Mouse (Mus musculus) induced T-regulatory cell, adult 2 months (primary cell): ENCODE measurements around the gene Nprl2.
"Not testable (repeated sequence)": the region's sequence is repeated elsewhere in the genome, so short reads cannot be mapped to it uniquely, and the experiment has no call there.

Experiments
- DNase-seq: peaks from one replicate; pipeline ENCODE4 v3.0.0-alpha.2; 2012; ENCODE audit warnings: low read depth

Gene Nprl2

DNA sequence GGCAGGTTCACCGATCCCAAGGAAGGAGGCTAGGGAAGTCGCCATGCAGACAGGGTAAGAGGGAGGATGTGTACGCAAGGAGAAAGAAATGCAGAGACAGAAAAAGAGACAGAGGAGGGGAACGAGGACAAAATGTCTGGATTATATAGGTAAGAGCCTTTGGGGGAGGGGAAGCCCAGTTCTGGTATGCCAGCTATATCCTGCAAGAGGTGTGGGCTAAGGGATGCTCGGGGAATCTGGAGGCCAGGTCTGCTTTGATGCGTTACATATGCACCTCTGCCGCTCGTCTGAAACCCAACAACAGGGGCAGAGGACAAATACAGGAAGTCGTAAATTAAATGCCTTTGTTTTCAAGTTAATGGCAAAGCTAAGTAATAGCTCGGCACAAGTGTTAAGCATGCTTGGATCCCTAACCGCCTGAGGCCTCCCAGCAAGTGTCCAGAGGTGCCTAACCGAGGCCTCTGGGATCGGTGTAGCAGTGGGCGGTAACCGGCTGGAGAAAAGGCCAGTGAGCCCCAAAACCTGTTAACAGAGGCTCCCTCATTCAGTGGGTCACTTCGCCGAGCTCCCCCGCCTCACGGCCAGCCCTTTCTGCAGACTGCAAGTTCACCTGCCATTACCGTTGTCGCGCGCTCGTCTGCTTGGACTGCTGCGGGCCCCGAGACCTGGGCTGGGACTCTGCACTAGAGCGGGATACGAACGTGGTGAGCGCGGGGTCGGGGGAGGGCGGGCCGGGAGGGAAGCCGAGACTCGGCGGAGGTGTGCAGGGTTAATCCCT, 11.7 kb downstream of the Nprl2 start:
- peak; percentile 65 for DNase-seq

DNA sequence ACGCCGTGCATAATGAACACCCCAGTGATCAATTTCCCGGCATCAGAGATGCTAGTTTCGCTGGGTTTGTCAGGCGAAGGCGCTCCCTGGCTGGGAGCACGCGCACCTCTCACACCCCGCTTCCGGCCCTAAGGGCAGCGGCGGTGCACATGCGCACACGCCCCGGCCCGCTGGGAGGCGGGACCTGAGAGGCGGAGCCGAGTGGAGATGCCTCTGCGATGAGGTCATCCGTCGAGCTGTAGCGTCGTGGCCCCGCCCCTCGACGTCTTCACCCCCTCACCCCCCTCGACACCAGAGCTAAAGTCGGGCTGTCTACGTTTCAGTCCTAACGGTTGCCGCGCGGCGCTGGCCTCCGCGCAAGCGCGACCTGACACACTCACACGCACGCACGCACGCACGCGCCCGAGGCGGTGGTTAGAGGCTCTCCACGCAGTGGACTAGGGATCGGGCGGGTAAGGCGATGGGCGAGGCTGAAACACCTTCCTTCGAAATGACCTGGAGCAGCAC, 12.3 kb downstream of the Nprl2 start:
- peak; percentile 99 for DNase-seq

DNA sequence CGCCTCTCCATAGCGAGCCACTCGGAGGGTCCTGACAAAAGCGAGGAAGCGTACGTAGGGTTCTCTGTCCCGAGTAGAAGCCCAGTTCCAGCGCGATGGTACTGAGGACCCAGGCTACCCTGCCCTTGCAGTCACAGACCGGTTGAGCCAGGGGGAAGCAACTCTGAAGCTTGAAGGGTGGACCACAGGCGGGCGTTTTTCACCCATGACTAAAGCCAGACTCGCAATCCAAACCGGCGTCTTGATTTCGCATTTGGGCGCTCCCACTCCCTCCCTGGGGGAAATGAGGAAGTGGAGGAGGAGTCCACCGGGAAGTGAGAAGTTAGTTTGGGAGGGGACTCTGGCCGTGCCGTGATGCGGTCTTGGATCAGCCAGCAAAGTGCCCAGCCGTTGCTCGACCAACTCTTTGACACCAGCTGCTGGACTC, 13.0 kb downstream of the Nprl2 start:
- DNase-seq: no peak

GRCm38 (mm10) chr9:107555701-107556100, 13.7 kb downstream of the Nprl2 start:
- no peak for DNase-seq

GRCm38 (mm10) chr9:107556346-107556745, 14.3 kb downstream of the Nprl2 start:
- DNase-seq: peak; percentile 35

DNA sequence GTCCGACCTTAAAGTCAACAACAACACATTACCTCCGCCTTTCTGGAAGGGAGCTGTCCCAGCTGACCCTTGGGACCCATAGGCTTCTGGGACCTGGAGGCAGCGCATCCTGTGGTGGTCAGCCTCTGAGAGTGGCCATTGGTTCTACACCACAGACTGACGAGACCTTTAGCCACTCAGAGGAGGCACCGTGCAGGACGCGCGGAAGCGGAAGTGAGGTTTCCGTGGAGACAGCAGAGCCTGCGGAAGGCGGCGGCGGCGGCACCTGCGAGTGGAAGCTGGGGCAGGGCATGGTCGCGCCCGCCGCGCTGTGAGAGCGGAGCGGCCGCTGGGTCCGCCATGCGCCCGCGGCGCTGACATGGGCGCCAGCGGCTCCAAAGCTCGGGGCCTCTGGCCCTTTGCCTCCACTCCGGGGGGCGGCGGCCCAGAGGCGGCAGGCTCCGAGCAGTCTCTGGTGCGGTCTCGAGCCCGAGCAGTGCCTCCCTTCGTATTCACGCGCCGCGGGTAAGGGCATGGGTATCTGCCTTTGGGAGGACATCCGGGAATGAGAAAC, 21.1 kb downstream of the Nprl2 start, which contains the start of gene Tusc2:
Tusc2 (plus strand) TSS at position 227 of the 553 bp plus-strand sequence.
- peak; percentile 96 for DNase-seq

GRCm38 (mm10) chr9:107565556-107565955, 23.5 kb downstream of the Nprl2 start:
- peak; percentile 56 for DNase-seq

- DNase-seq: peak; percentile 89
Observed at GRCm38 (mm10) chr9:107566041-107566709, 24.1 kb downstream of the Nprl2 start.

GRCm38 (mm10) chr9:107566855-107567254, 24.8 kb downstream of the Nprl2 start:
- DNase-seq: no peak

DNA sequence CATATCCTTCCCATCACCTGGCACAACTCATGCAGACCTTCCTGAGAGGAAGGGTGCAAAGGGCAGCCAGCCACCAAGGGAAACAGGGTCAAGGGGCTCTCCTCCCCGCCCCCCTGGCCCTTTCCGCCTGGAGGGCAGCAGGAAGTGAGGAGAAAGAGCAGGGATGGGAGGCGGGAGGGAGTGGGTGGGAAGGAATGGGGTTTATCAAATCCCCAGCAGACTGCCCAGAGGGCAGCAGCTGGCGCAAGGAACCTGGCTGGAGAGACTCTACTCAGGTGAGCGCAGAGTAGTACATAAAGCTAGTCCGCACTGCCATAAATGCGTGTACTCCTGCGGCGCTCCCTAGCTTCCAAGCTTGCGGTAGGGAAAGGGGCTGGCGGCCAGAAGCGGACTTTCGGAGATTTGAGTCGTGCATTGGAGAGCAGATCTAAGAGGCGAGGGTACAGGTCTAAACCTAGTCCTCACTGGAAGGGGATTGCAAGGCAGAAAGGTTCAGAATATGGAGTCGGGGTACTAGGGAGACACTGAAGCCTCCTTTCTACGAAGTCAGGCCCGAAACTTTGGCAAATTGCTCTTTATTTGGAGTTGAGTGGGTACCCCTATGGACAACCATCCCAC, 25.8 kb downstream of the Nprl2 start, which contains the start of gene Hyal2:
Hyal2 (plus strand) TSS at position 244 of the 618 bp plus-strand sequence.
- no peak for DNase-seq

DNA sequence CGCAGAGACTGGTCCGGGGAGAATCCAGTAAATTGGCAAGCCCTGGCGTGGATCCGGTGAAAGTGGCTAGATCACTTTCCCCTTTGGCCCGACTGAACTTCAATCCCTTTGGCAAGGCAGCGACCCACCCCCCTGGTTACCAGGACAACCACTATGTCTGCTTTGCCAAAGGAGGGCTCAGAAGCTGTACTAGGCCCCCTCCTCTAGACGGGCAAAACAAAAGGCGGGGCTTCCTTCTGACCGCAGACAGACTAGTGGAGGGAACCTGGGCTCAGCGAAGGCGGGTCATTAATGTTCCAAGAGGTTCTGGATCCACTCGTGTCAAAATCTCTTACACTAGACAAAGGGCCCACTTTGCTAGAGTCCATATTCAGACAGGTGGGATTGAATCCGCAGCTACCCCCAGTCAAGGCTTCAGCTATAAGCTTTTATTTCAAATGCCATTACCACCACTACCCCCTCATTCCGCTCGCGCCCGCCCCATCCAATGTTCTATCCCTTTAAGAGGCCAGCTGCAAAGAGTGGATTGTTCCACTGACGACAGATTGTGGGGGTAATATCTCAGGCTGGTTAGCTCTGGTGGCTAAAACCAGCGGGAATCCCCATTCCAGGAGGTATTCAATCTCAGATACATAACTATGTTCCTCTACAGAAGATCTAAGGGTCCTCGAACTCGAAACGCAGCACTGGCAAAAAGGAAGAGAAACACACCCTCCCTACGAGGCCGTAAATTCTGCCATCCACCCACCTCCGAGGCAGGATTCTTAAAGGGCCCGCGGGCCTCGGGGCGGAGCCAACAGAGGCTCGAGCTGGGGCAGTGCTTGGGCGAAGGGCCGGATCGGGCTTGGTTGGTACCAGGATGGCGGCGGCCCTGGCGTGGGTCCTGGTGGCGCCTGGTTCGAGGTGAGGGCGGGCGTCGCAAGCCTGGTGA, 26.6 kb downstream of the Nprl2 start:
- DNase-seq: peak; percentile 93

DNA sequence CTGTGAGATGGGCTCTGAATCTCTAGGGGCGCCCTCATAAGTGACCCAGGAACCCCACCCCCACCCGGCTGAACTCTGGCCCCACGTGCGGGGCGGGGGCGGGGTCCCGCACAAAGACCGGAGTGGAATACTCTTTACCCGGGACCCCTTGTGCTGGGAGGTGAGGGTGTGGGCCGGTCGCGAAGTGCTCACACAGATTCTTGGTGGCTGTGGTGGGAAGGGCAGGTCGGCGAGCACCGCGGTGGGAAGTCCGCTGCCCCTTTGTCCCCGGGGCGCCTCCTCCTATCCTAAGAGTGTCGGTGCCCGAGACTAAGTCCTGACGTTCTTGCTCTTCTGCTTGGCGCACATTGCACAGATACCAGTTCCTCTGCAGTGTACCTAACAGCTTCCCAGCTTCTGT, 27.2 kb downstream of the Nprl2 start:
- no peak for DNase-seq

DNA sequence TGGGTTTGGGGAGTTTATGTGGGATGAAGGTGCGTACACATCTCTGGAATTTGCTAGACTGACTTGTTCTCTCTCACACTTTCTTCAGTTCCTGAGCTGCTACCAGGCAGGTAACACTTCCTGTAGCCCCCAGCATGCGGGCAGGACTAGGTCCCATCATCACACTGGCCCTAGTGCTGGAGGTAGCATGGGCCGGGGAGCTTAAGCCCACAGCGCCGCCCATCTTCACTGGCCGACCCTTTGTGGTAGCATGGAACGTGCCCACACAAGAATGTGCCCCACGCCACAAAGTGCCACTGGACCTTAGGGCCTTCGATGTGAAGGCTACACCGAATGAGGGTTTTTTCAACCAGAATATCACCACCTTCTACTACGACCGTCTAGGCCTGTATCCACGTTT, 28.0 kb downstream of the Nprl2 start:
- DNase-seq: no peak

DNA sequence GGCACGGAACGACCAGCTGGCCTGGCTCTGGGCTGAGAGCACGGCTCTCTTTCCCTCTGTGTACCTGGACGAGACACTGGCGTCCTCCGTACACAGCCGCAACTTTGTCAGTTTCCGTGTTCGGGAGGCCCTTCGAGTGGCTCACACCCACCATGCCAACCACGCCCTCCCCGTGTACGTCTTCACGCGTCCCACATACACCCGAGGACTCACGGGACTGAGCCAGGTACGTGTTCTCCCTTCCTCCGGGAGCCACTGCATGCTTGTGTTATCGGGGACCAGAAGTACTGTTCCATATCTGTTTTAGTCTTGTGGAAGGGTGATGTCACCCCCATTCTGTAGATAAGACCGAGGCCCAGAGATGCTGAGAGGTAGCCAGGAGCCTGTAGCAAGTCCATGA, 28.8 kb downstream of the Nprl2 start:
- DNase-seq: no peak

DNA sequence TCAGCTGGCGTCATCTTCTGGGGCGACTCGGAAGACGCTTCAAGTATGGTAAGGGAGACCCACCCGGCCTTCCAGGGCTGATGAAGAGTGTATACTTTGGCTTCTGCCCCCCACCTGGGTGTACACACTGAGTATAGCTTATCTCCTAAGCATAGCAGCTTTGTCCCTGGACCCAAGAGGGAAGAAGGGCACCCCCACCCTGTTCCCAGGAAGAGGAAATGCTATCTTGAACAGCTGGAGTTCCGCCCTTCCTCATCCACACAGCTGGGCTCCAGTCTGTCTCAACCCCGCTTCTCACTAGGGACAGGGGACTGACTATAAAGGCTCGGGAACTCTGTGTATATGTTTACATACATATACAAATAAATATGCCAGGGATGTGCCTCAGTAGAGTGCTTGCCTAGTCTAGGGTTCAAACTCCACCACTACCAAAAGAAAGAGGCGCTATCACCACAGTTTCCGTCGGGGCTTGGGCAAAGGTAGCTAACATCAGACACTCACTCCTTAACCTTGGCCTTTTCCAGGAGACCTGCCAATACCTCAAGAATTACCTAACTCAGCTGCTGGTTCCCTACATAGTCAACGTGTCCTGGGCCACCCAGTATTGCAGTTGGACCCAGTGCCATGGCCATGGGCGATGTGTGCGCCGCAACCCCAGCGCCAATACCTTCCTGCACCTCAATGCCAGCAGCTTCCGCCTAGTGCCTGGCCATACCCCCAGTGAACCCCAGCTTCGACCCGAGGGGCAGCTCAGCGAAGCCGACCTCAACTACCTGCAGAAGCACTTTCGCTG, 29.7 kb downstream of the Nprl2 start:
- DNase-seq: no peak

DNA sequence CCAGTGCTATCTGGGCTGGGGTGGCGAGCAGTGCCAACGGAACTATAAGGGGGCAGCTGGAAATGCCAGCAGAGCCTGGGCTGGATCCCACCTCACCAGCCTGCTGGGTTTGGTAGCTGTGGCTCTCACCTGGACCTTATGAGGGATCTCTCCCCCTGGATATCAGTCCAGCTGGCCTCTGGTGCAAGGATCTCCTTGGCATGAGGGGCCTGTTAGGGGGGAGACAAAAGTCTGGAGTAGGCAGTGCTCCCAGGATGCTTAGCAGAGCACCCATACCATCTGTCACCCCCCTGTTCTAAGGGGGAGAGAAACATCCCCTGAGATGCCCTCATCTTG, 30.3 kb downstream of the Nprl2 start:
- no peak for DNase-seq

- not testable (repeated sequence) for DNase-seq
Observed at GRCm38 (mm10) chr9:107573774-107574173, 31.7 kb downstream of the Nprl2 start.

DNA sequence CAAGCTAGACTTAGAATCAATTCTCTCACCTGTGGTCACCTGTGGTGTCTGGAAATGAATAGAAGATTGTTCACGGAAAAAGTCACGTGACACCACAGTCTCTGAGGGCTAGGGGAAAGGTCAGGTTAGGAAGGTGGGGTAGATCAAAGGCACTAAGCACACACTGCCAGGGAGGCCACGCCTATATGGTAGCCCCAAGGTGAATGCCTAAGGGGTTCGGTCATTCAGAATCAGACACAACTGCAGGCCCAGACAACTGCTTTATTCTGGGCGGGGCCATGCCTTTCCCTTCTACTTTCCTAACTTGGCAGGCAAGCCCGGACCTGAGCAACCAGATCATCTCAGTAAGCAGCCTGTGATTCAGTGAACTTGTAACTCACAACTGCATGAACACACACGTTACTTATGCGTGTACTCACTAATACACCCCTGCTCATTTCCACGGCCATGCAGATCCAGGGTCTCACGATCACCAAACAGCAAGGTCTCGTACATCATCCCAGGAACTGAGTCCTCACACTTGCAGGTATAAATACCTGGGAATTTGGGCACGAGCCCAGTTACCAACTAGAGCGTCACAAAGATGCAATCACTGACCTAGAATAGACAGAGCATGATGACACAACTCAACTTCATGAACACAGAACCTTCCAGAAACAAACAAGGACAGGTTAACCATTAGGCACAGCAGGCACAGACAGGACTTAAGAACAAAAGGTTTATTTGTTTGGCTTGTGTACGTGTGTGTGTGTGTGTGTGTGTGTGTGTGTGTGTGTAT, 33.7 kb downstream of the Nprl2 start:
- DNase-seq: peak; percentile 38

DNA sequence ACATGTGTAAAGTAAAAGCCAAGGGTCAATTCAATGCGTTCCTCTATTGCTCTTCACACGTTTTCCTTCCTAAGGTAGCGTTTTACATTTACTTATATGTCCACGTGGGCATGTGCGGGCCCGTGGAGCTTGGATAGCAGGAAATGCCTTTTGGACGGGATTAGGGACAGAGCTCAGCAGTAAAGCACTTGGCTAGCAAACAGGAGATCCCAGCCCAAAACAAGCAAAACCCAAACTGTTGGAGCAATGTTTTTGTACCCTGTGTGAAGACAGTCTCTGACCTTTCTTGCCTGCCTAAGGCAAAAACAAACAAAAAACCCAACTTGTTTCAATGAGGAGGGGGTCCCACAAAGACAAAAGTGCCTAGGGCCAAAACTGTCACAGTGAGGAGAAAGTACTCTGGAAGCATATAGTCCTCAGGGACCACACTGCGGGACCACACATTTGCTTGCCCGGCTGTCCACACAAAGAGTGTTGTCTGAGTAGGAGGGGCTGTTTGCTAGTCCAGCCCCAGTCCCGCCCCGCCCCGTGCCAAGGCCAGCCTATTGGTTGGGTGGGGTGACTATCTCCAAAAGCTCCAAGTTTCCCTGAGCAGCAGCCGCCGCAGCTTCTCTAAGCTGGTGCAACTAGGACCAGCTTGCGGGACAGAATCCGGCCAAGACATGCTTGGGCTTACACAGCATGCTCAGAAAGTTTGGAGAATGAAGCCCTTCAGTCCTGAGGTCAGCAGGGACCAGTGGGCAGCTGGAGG, 34.5 kb downstream of the Nprl2 start, which contains the start of gene Hyal1:
Hyal1 (plus strand) TSS at position 571 of the 751 bp plus-strand sequence.
- DNase-seq: no peak
